Mouse (Mus musculus) midbrain, postnatal 0 days (tissue): ENCODE measurements at regions not wholly inside any gene's neighbourhood (a gene's known extent, or its start where the extent isn't known, plus 50 kb on each side); places are given as distances from the start of the nearest gene placed in this dataset.

Experiments
- ATAC-seq: fragments of 200-750 bp; cut with Nextera tagmentation; 2 replicates; pipeline ENCODE4 v1.8.0; 2017; ENCODE audit warnings: moderate number of reproducible peaks, mild to moderate bottlenecking, moderate TSS enrichment, moderate library complexity; ENCODE audit not compliant: low FRiP score
- DNase-seq: peaks from one replicate; pipeline ENCODE4 v3.0.0-alpha.2; 2015; ENCODE audit warnings: low spot score
- H3K27ac ChIP-seq: fragments of 300-500 bp; sonication (generic); 2 replicates; pipeline ENCODE4 v1.5.1; 2014; ENCODE audit warnings: low read depth, mild to moderate bottlenecking, low read length, mixed read lengths
- H3K27me3 ChIP-seq: fragments of 300-500 bp; sonication (generic); 2 replicates; pipeline ENCODE4 v1.6.1; 2014; ENCODE audit warnings: low read length, control low read depth, mixed read lengths; ENCODE audit not compliant: insufficient read depth
- H3K36me3 ChIP-seq: fragments of 300-500 bp; sonication (generic); 2 replicates; pipeline ENCODE4 v1.6.1; 2014; ENCODE audit warnings: low read length, control low read depth, mixed read lengths; ENCODE audit not compliant: insufficient read depth
- H3K4me1 ChIP-seq: fragments of 300-500 bp; sonication (generic); 2 replicates; pipeline ENCODE4 v1.6.1; 2014; ENCODE audit warnings: mild to moderate bottlenecking, control low read depth, antibody characterized with exemption, low read length, mixed read lengths; ENCODE audit not compliant: insufficient read depth
- H3K4me2 ChIP-seq: fragments of 300-500 bp; sonication (generic); 2 replicates; pipeline ENCODE4 v1.6.1; 2014; ENCODE audit warnings: low read depth, mild to moderate bottlenecking, low read length, mixed read lengths; ENCODE audit not compliant: poor library complexity, severe bottlenecking
- H3K4me3 ChIP-seq: fragments of 300-500 bp; sonication (generic); 2 replicates; pipeline ENCODE4 v1.5.1; 2014; ENCODE audit warnings: low read depth, mild to moderate bottlenecking, low read length, moderate library complexity
- H3K9ac ChIP-seq: fragments of 300-500 bp; sonication (generic); replicated peaks from 2 replicates; pipeline ENCODE4 v1.6.1; 2014; ENCODE audit warnings: mild to moderate bottlenecking, low read length, moderate library complexity, mixed read lengths; ENCODE audit not compliant: poor library complexity, severe bottlenecking
- H3K9me3 ChIP-seq: fragments of 300-500 bp; sonication (generic); 2 replicates; pipeline ENCODE4 v1.6.1; 2016; ENCODE audit warnings: low read length, control low read depth
- CTCF ChIP-seq: IDR thresholded peaks from 2 replicates; pipeline ENCODE4 v1.5.1; 2016; ENCODE audit warnings: antibody characterized with exemption, mild to moderate bottlenecking
- whole genome bisulfite sequencing: fragments of 180-500 bp; shearing (Covaris S2); extraction: QIAGEN DNeasy Blood & Tissue Kit; methylation state at CpG from one replicate; pipeline ENCODE4 v1.1.7; 2014; 5-methylcytosine and 5-hydroxymethylcytosine counted together

- Histone ChIP-seq H3K9ac (no peak overlapping the region), H3K27me3 (no peaks in the 10 kb centered on the region), H3K27ac (no peak overlapping the region), H3K4me2 (no peak overlapping the region), H3K4me3 (no peak overlapping the region), H3K9me3 (no peaks in the 10 kb centered on the region), H3K36me3 (no peaks in the 10 kb centered on the region), H3K4me1 (no peaks in the 10 kb centered on the region)
- ATAC-seq: no peak
- no peak for TF ChIP-seq CTCF
- WGBS: 76% methylated on average over 2 of the region's 2 CpGs
- DNase-seq: no peak
Measured at GRCm38 (mm10) chr1:186034443-186034842, 82.7 kb downstream of the Lyplal1 start.
